Mouse (Mus musculus) v-Abl transformed pro-B cells (cell line): ENCODE data around the gene Spata5.

Experiments
- in situ Hi-C, 2 experiments: fragments of 400-800 bp; cut with MboI; formaldehyde crosslinking; loops; one replicate each; pipeline ENCODE4 v1.15.1; 2025; ENCODE audit not compliant: unreplicated experiment in 2 of 2

The Spata5 gene

GRCm38 (mm10) chr3:37419458-37419991 is at the start of gene Spata5:
Gene Spata5 (plus strand): TSS chr3:37419896.
- in situ Hi-C loops: loop anchor here (10.0 to 25.0 kb wide), 6 partner anchors 95 to 1068 kb away; partner anchors contain the start of genes Ankrd50 (in 1 of the 2), Bbs12 (in 1 of the 2), Ccna2 (in 1 of the 2) and Cetn4 (in 1 of the 2)

- in situ Hi-C loops: no loop called here
Observed at GRCm38 (mm10) chr3:37370407-37370806, 49.3 kb upstream of the Spata5 start.

- in situ Hi-C loops: no loop called here
Observed at GRCm38 (mm10) chr3:37373712-37374111, 46.0 kb upstream of the Spata5 start.

- in situ Hi-C loops: no loop called here
Observed at GRCm38 (mm10) chr3:37377926-37378325, 41.8 kb upstream of the Spata5 start.

GRCm38 (mm10) chr3:37378412-37378811 is 41.3 kb upstream of the Spata5 start:
- in situ Hi-C loops: no loop called here

- in situ Hi-C loops: no loop called here
Observed at GRCm38 (mm10) chr3:37379201-37379600, 40.5 kb upstream of the Spata5 start.

GRCm38 (mm10) chr3:37379930-37380881 is 39.5 kb upstream of the Spata5 start:
- in situ Hi-C loops: no loop called here

- in situ Hi-C loops: no loop called here
Observed at GRCm38 (mm10) chr3:37381457-37381856, 38.2 kb upstream of the Spata5 start.

- in situ Hi-C loops: no loop called here
Observed at GRCm38 (mm10) chr3:37383096-37383765, 36.5 kb upstream of the Spata5 start.

GRCm38 (mm10) chr3:37387310-37387709 is 32.4 kb upstream of the Spata5 start:
- in situ Hi-C loops: no loop called here

- in situ Hi-C loops: no loop called here
Observed at GRCm38 (mm10) chr3:37396930-37397608, 22.6 kb upstream of the Spata5 start.

GRCm38 (mm10) chr3:37397646-37398045 is 22.1 kb upstream of the Spata5 start:
- in situ Hi-C loops: no loop called here

GRCm38 (mm10) chr3:37398661-37399395 is 20.9 kb upstream of the Spata5 start:
- in situ Hi-C loops: no loop called here

GRCm38 (mm10) chr3:37401729-37402610 is 17.7 kb upstream of the Spata5 start:
- in situ Hi-C loops: loop anchor here (25.0 kb wide), 4 partner anchors 565 to 1085 kb away; partner anchors contain the start of genes Ankrd50 (in 1 of the 2), Ccna2 (in 1 of the 2) and Exosc9 (in 1 of the 2)

GRCm38 (mm10) chr3:37407598-37407997 is 12.1 kb upstream of the Spata5 start:
- in situ Hi-C loops: loop anchor here (25.0 kb wide), 4 partner anchors 570 to 1080 kb away; partner anchors contain the start of genes Ankrd50 (in 1 of the 2), Ccna2 (in 1 of the 2) and Exosc9 (in 1 of the 2)

- in situ Hi-C loops: loop anchor here (5.0 to 25.0 kb wide), 8 partner anchors 89 to 1074 kb away; partner anchors contain the start of genes Ankrd50 (in 1 of the 2), Bbs12 (in 1 of the 2), Ccna2 (in 1 of the 2) and Cetn4 (in 1 of the 2)
Observed at GRCm38 (mm10) chr3:37413446-37413845, 6.2 kb upstream of the Spata5 start.

- in situ Hi-C loops: loop anchor here (5.0 to 25.0 kb wide), 8 partner anchors 90 to 1073 kb away; partner anchors contain the start of genes Ankrd50 (in 1 of the 2), Bbs12 (in 1 of the 2), Ccna2 (in 1 of the 2) and Cetn4 (in 1 of the 2)
Observed at GRCm38 (mm10) chr3:37414413-37414960, 5.2 kb upstream of the Spata5 start.

- in situ Hi-C loops: loop anchor here (10.0 to 25.0 kb wide), 6 partner anchors 94 to 1069 kb away; partner anchors contain the start of genes Ankrd50 (in 1 of the 2), Bbs12 (in 1 of the 2), Ccna2 (in 1 of the 2) and Cetn4 (in 1 of the 2)
Observed at GRCm38 (mm10) chr3:37418341-37418740, 1.4 kb upstream of the Spata5 start.
